Mouse (Mus musculus) left cerebral cortex, adult 2 months (tissue): ENCODE data around the gene Mab21l3. TPM values are rescaled to one million over a fixed set of nuclear protein-coding genes. Genes with fewer than 3 reads are reported as not detected.

Source experiments
- DNase-seq, 2 experiments: peaks; one replicate each; pipeline ENCODE4 v3.0.0; 2021 to 2022; ENCODE audit warnings: low spot score in 2 of 2, mixed read lengths in 1 of 2; ENCODE audit errors: extremely low spot score in 1 of 2
- H3K27ac ChIP-seq: fragments of 200-600 bp; 2 replicates; pipeline ENCODE4 v1.8.1; 2022
- H3K4me3 ChIP-seq: fragments of 200-600 bp; 2 replicates; pipeline ENCODE4 v1.8.1; 2022
- CTCF ChIP-seq: fragments of 200-600 bp; IDR thresholded peaks from 2 replicates; pipeline ENCODE4 v1.8.1; 2022; ENCODE audit warnings: antibody characterized with exemption, mild to moderate bottlenecking, moderate library complexity
- intact Hi-C: fragments of 180-260 bp; cut with DNase I; formaldehyde crosslinking; loops from one replicate; pipeline ENCODE4 v1.15.1; 2025
- total RNA-seq, 2 experiments: library from RNA; stranded (reverse); gene quantifications; 2 replicates each; pipeline ENCODE4 v1.2.3; 2021

The Mab21l3 gene
- total RNA-seq, 2 experiments from 2014 or later, result 0.12 to 0.32 TPM

DNA sequence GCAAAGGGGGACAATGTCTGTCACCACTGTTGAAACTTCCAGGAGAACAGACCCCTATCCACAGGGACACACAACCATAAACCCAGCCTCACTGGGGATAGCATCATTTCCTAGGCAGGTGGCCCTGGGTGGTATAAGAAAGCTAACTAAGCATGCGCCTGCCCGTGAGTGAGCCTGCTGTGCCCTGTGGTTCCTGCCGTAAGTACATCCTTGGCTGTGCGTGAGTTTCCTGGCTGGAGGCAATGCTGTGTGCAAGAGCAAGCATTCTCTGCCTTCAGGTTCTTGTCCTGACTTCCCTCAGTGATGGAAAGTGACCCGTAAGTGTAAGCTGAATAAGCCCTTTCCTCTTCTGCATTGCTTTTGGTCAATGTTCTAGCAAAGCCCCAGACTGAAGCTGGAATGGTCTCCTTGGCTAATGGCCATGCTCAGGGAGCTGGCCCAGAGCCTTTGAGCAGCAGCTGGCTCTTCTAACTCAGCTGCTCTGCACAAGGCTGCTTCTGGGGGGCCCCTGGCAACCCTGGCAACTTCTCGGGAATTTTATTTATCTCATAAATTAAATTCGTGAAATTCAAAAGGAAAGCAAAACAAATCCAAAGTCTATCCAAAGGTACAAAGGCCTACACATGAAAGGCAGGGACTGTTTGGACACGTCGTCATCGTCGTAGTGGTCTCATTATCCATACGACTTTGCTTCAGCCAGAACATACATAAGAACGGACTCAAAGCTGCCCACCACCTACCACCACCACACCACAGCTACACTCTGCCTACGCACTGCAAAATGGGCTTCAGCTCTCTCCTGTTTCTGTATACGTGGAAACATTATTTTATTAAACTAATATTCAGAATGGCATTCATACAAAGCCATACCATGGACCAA lies 50.7 kb downstream of the Mab21l3 start:
- intact Hi-C loops, result no loop called here
- Histone ChIP-seq H3K27ac (no peak overlapping the region), H3K4me3 (no peak overlapping the region)
- TF ChIP-seq CTCF, result no peak
- no peak for DNase-seq

DNA sequence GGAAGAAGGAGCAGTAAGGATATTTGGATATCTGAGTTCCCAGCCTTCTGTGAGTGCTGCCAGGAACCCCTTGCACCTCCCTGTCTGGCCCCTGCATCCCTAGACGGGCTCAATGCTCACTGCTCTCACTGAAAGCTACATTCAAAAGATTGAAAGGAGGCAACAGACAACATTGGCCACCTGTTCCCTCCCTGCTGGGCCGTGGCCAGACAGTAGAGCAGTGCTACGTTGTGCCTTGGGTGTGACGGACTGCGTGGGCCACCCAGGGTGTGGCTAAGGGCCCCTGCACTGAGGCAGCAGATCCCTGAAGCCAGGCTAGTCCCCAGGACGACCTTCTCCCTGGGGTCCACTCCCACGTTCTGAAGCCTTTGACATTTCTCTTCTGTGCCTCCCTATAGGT lies 52.5 kb downstream of the Mab21l3 start:
- no peak for TF ChIP-seq CTCF
- intact Hi-C loops, result no loop called here

DNA sequence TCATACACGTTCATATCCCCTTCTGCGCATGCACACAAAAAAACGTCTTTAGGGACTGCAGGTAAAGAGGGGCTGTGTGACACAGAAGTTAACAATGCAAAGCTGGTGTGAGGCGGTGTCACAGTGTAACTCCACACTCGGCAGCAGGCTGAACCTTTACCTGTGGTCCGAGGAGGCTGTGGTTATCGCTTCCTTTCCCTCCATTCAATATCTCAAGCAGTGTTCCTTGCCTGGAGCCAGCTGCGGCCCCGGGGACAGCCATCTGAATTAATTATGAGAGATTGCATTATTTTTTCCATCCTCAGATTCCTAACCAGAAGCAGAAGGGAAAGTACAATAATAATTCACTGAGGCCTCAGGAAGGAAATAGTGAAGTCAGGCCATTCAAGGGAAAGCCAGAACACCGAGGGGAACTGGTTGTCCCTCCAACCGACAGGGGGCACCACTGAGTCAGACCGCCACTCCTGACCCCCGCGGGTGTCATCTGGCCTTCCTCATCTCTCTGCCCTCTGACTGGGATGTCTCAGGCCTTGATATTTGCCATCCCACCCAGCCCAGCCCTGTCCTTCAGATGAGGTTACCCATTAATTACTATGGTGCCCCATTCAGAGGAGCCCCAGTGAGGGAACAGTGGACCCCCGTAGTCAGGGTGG lies 53.2 kb downstream of the Mab21l3 start:
- peak; percentile 26 for TF ChIP-seq CTCF
- Histone ChIP-seq H3K4me3 (no peak overlapping the region), H3K27ac (peak overlapping the region; percentile 89; the same call in 1 of the 2 replicates)
- DNase-seq, result no peak
- intact Hi-C loops, result loop anchor here (2.0 kb wide), 1 partner anchor 55 kb away; no protein-coding TSS in a partner anchor

More for the DNA sequence above, 52.5 kb downstream of the Mab21l3 start:
- no peak for DNase-seq
- Histone ChIP-seq H3K27ac (peak overlapping the region; percentile 5; the same call in 1 of the 2 replicates), H3K4me3 (no peak overlapping the region)

DNA sequence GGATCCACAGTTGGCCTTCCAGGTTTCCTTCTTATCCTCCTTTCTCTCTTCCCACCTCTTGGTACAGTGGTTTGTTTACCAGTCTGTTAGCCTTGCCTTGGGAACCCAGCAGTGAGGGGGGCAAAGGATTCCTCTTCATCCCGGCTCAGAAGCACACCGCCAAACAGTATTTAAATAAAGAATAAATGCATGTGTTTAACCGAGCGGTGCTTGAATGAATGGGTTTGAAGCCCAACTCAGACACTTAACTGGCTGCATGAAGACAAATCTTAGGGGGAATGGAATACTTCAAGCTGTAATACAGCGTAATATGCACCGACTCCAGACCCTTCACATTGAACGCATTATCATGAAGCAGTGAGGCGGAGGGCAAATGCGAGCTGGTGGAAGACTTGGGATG lies 54.1 kb downstream of the Mab21l3 start:
- Histone ChIP-seq H3K4me3 (no peak overlapping the region), H3K27ac (peak overlapping the region; percentile 89)
- no peak for TF ChIP-seq CTCF
- intact Hi-C loops, result loop anchor here (1.0 to 2.0 kb wide), 2 partner anchors 54 to 191 kb away; no protein-coding TSS in a partner anchor
- no peak for DNase-seq

DNA sequence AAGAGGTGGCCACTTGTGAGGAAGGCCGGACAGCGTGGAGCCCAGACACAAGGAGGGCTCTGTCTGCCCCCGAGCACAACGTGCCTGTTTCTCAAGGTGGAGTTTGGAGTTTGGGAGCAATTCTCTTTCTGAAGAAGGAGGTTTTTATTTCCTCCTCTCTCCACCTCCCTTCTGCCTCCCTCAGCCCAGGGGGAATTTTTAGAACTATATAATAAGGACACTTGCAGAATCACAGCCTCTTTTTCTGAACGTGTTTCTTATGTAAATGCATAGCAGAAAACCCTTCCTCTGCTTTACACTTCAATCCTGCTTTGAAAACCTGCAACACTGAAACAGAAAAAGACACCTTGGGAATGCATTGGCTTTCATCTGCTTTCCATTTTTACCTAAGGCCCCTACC lies 54.7 kb downstream of the Mab21l3 start:
- intact Hi-C loops, result loop anchor here (1.0 to 2.0 kb wide), 2 partner anchors 53 to 191 kb away; no protein-coding TSS in a partner anchor
- TF ChIP-seq CTCF, result no peak
- Histone ChIP-seq H3K27ac (peak overlapping the region; percentile 89), H3K4me3 (no peak overlapping the region)
- DNase-seq, result no peak

DNA sequence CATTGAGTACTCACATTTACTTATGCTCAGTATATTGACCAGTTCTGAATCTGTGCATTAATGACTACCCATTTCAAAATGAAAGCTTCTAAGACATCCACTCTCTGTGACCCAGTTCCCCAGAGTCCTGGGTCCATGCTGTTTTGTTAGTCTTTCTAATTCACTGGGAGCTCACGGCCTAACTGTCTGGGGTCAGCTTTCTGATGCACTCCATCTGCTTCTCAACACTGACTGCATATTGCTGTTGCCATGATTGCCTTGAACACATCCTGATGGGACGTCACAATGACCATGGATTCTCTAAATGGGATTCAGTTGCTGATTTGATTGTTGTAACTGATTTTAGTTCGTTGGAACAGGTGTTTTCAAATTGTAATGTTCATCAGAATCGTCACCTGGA lies 56.6 kb downstream of the Mab21l3 start:
- Histone ChIP-seq H3K27ac (no peak overlapping the region), H3K4me3 (no peak overlapping the region)
- TF ChIP-seq CTCF, result no peak
- intact Hi-C loops, result no loop called here
- DNase-seq, result no peak

DNA sequence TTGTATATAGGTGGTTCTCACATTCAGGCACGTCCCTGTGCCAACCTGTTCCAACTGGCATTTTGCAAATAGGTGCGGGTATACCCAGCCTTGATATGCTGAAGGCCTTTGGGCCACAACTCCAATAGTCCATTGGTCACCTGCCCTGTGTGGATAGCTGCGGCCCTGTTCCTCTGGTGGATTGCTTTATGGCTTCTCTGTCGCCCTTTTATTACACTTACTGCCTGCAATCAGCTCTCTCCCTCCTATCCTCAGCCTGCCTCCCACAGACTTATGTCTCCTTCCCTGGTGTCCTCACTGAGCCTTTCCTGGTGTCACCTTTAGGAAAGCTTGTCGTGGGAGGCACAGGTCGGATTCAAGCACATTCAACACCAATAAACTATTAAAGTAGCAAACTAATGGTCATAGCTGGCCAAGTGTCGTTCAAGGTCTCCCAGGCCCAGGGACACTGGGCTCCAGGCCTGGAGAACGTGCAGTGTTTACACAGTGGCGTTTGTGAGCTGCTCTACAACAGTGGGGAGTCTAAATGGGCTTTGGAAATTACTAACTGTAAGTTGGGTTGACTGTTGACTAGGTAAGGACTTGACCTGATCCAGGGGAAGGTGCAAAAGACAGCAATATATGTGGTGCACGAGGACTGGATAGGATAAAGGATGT lies 63.9 kb downstream of the Mab21l3 start:
- Histone ChIP-seq H3K27ac (no peak overlapping the region), H3K4me3 (no peak overlapping the region)
- no peak for TF ChIP-seq CTCF
- DNase-seq, result no peak
- intact Hi-C loops, result no loop called here

DNA sequence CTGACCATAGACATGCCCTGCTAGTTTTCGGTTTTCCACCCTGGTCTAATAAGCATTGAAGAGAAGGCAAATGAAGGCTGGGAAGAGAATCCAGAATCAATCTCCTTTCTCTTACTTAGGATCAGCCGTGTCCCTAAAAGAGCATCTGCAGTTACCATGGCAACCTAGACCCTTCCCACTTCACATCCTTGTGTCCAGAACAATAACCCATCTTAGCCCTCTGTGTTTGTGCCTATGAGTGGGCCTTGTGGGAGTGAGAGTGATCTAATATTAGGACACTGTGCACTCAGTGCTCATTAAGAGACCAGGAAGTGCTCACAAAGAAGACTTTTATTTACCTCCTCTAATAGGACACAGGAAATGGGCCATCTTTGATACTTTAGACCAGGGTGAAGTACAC lies 65.0 kb downstream of the Mab21l3 start:
- Histone ChIP-seq H3K27ac (no peak overlapping the region), H3K4me3 (no peak overlapping the region)
- no peak for DNase-seq
- TF ChIP-seq CTCF, result no peak
- intact Hi-C loops, result no loop called here

DNA sequence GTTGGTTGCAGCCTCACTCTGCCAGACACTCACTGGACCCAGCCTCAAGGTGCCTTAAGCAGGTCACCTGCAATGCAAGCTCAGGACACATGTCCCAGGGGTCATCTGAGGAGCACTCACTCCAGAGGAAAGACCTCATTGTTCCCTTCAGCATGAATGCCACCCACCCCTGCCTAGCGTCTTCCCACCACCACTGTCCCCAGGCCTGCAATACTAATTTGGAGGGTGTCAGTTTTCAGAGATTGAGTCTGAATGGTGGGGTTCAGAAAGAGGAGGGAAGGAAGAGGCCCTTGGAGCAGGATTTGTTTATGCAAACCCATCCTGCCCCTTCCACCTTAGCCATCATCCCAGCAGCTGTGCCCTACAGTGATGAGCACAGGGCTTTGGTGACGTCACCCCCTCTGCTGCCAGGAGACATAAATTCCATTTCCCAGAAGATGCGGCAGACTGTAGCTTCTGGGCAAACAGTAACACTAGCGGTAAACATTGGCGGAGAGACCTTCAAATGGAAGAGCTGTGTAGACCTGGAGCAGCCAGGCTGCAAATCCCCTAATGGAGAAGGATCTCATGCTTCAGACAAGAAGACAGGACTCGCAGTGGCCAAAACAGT lies 67.8 kb downstream of the Mab21l3 start:
- no peak for DNase-seq

DNA sequence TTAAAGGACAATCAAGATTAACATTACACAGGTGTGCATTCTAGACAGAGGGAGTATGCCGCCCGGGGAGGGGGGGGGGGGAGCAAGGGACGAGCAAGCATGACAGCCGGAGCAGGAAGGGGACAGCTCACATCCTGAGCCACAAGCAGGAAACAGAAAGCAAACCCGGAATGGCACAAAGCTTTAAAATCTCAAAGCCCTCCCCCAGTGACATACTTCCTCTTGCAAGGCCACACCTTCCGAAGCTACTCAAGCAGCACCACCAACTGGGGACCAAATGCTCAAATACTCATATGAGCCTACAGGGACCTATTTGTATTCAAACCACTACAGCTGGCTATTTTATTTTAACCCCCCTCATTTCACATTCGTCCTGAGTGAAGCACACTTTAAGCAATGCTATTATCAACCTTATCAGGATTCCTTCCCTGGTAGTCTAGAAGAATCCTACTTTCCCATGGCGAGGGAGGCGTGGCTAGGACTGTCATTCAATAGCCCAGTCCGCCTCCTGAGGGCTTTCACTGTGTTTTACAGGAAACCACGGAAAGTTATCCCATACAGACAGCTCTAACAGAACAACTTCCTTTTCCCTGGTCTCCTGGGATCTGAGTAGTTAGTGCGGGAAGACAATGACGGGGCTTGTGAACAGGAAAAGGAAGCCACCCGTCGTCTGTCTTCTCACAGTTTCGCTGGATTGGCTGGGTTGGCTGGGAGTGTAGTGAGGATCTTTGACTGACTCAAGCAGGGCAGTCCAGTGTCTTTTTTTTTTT lies 69.7 kb downstream of the Mab21l3 start:
- intact Hi-C loops, result no loop called here
- Histone ChIP-seq H3K4me3 (no peak overlapping the region), H3K27ac (no peak overlapping the region)
- no peak for DNase-seq
- no peak for TF ChIP-seq CTCF

More for the DNA sequence above, 67.8 kb downstream of the Mab21l3 start:
- intact Hi-C loops, result no loop called here
- Histone ChIP-seq H3K4me3 (no peak overlapping the region), H3K27ac (no peak overlapping the region)
- no peak for TF ChIP-seq CTCF

DNA sequence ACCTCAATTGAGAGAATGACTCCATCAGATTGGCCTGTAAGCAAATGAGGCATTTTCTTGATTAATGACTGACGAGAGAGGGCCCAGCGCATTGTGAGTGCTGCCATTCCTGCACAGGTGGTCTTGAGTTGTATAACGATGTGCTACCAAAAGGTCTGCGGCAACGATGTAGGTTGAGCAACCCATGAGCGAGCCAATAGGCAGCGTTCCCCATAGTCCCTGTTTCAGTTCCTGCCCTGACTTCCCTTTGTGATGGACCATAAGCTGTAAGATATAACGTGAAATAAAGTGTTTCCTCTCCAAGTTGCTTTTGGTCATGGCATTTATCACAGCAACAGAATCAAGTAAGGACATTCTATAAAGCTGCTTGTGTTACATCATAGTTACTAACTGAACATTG lies 73.0 kb downstream of the Mab21l3 start:
- Histone ChIP-seq H3K27ac (no peak overlapping the region), H3K4me3 (no peak overlapping the region)
- TF ChIP-seq CTCF, result no peak
- intact Hi-C loops, result no loop called here
- DNase-seq, result no peak
